Mouse (Mus musculus) lung, adult 10 weeks (tissue): ENCODE results near the gene Gm8765. TPM values are rescaled to one million over a fixed set of nuclear protein-coding genes. Genes with fewer than 3 reads are reported as not detected.

Source experiments
- polyA plus RNA-seq: library from polyadenylated mRNA; stranded (reverse); fragments of 350-450 nt; fragmentation: Illumina TruSeq; extraction: RNeasy Lipid Tissue Mini Kit (QIAGEN cat#74804); gene quantifications from one replicate; pipeline ENCODE4 v1.2.3, GENCODE M21; 2014; ENCODE audit warnings: low read depth, low replicate concordance; ENCODE audit not compliant: insufficient read depth

The Gm8765 gene
- not detected for polyA plus RNA-seq

DNA sequence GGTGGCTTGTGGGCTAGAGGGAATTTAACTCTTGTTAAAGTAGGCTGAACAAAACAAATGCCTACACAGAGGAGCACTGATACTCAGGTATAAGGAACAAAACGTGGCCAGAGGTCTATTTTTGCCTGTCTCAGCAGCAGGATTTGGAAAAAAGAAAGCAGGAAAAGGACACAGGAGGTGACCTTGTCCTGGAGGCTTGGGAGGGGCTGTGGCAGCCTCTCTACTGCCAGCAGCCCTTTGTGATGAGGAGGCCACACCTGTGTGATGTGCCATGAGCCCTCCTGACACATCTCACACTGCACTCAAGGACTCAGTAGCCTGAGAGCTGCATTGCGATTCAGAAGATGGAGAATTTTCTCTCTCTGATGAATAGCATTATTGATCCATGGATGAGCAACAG is at the start of gene Gm8765:
TSS of gene Gm8765 (plus strand) at position 301 of the 400 bp plus-strand sequence.

Other genes with a start within 250 kb of the Gm8765 start
- not detected for gene Nutm2, start 231.0 kb upstream of the Gm8765 start, polyA plus RNA-seq
- not detected for gene Gm904, start 55.1 kb upstream of the Gm8765 start, polyA plus RNA-seq